ENCODE assay signal across 9 mouse cellular contexts in genomic region chrX:97069816-97070215, GRCm38 (mm10). TPM values are rescaled to one million over a fixed set of nuclear protein-coding genes. Genes with fewer than 3 reads are reported as not detected.
DNase-seq lines count a peak whose midpoint lies in the region; ATAC-seq and TF ChIP-seq lines count a peak whose summit lies in the region.
"Had no signal": no experiment of that assay in that cellular context is flagged by ENCODE, and none has a peak within 500 bp of the region (broad histone marks: within the 10 kb centered on the region; RNA-seq: fewer than 3 reads in every experiment).

No protein-coding gene starts in this region.

- H3K36me3 ChIP-seq in forebrain, postnatal 0 days (ENCODE audit: insufficient read depth), result no peaks in the 10 kb centered on the region
- H3K36me3 ChIP-seq in limb, embryonic 12.5 days, result no peaks in the 10 kb centered on the region
- H3K36me3 ChIP-seq: heart, embryonic 15.5 days had no signal

- no peak overlapping the region for H3K27ac ChIP-seq in forebrain, postnatal 0 days (ENCODE audit: low read depth, low read length)
- H3K27ac ChIP-seq in limb, embryonic 12.5 days, result no peak overlapping the region
- H3K27ac ChIP-seq in gastrocnemius, adult 2 months, result no peak overlapping the region
- H3K27ac ChIP-seq: heart, embryonic 15.5 days had no signal

- intact Hi-C loops in gastrocnemius, adult 2 months (cut with DNase I), result loop anchor here (10.0 kb wide), 1 partner anchor 365 kb away; no protein-coding TSS in a partner anchor

- no peaks in the 10 kb centered on the region for H3K4me1 ChIP-seq in forebrain, postnatal 0 days (ENCODE audit: insufficient read depth)
- no peaks in the 10 kb centered on the region for H3K4me1 ChIP-seq in limb, embryonic 12.5 days (replicated peaks)
- H3K4me1 ChIP-seq: heart, embryonic 15.5 days had no signal

- peak; percentile 3 for DNase-seq in right cerebral cortex, adult 18-20 months
- no peak for DNase-seq in right cerebral cortex, postnatal 25 days
- DNase-seq in forebrain, postnatal 0 days, result peak; percentile 37
- DNase-seq in telencephalon, adult 2 months (ENCODE audit: low read depth, low spot score), result peak; percentile 1
- DNase-seq in gastrocnemius, adult 2 months, result no peak
- no peak for DNase-seq in layer of hippocampus, adult 11-12 months (ENCODE audit: low spot score)
- DNase-seq in layer of hippocampus, adult 9-10 months (ENCODE audit: low spot score), result no peak

- TF ChIP-seq CTCF in forebrain, postnatal 0 days (IDR thresholded peaks at IDR 0.05; ENCODE audit: low read depth), result no peak
- TF ChIP-seq CTCF in gastrocnemius, adult 2 months (IDR thresholded peaks at IDR 0.05), result no peak

- H3K4me3 ChIP-seq in forebrain, postnatal 0 days (ENCODE audit: low read depth, low read length), result no peak overlapping the region
- H3K4me3 ChIP-seq in limb, embryonic 12.5 days (replicated peaks), result no peak overlapping the region
- H3K4me3 ChIP-seq in gastrocnemius, adult 2 months, result no peak overlapping the region
- H3K4me3 ChIP-seq: heart, embryonic 15.5 days had no signal

- 19% methylated on average over 11 of the region's 11 CpGs for WGBS in forebrain, postnatal 0 days
- 16% methylated on average over 11 of the region's 11 CpGs for WGBS in limb, embryonic 12.5 days

- H3K27me3 ChIP-seq in forebrain, postnatal 0 days (ENCODE audit: insufficient read depth, low read length), result no peaks in the 10 kb centered on the region
- H3K27me3 ChIP-seq in limb, embryonic 12.5 days, result peaks cover 22% of the 10 kb centered on the region

- H3K9me3 ChIP-seq in forebrain, postnatal 0 days (ENCODE audit: low read length), result no peaks in the 10 kb centered on the region
- H3K9me3 ChIP-seq in limb, embryonic 12.5 days, result no peaks in the 10 kb centered on the region
- H3K9me3 ChIP-seq: heart, embryonic 15.5 days had no signal

- H3K4me2 ChIP-seq in forebrain, postnatal 0 days (ENCODE audit: low read depth), result 0 out of 2 replicates have a peak overlapping the region, but pooled peaks have one; percentile 13
- H3K4me2 ChIP-seq in limb, embryonic 12.5 days, result peak overlapping the region; percentile 27; the same call in 1 of the 2 replicates
- H3K4me2 ChIP-seq: heart, embryonic 15.5 days had no signal

- peak; percentile 93 for ATAC-seq in forebrain, postnatal 0 days
- ATAC-seq in limb, embryonic 12.5 days (ENCODE audit: insufficient number of reproducible peaks, insufficient read depth, low FRiP score, low TSS enrichment, low read depth), result peak; percentile 83

- no peak overlapping the region for H3K9ac ChIP-seq in forebrain, postnatal 0 days
- H3K9ac ChIP-seq in limb, embryonic 12.5 days (replicated peaks), result no peak overlapping the region
- H3K9ac ChIP-seq: heart, embryonic 15.5 days had no signal

RNA-seq across cellular contexts. Expression of gene Pgr15l, which starts 2.6 kb away (rescaled TPM):
- total RNA-seq in forebrain, postnatal 0 days (2014; rRNA removed), result 0.46 and 0.81 TPM in 2 replicates
- 0.18 and 0.54 TPM in 2 replicates for polyA plus RNA-seq in forebrain, postnatal 0 days (2015; fragmentation: Nextera tagmentation; extraction: Ambion mirVana)
- polyA plus RNA-seq in limb, embryonic 12.5 days (2016; fragmentation: Nextera tagmentation; extraction: Ambion mirVana), result not detected in 2 replicates
- total RNA-seq in gastrocnemius, adult 2 months (2021), result not detected
- polyA plus RNA-seq: heart, embryonic 15.5 days had no signal

Comparison
In these comparisons a context has a peak if more than half of its experiments do, and no peak if none do; other contexts are left out.
1. DNase-seq: peak in right cerebral cortex, adult 18-20 months (single experiment), forebrain, postnatal 0 days (single experiment) and telencephalon, adult 2 months (single experiment); none in right cerebral cortex, postnatal 25 days (single experiment), gastrocnemius, adult 2 months (single experiment), layer of hippocampus, adult 11-12 months (single experiment) and layer of hippocampus, adult 9-10 months (single experiment).